Mouse (Mus musculus) layer of hippocampus, adult 18-20 months (tissue): Measurements from ENCODE around the gene Gon4l. TPM values are rescaled to one million over a fixed set of nuclear protein-coding genes. Genes with fewer than 3 reads are reported as not detected.

ENCODE experiments used
- DNase-seq, 2 experiments: peaks; one replicate each; pipeline ENCODE4 v3.0.0; 2022; ENCODE audit warnings: low spot score in 2 of 2
- total RNA-seq, 2 experiments: library from RNA; stranded (reverse); gene quantifications; 2 replicates each; pipeline ENCODE4 v1.2.3; 2021

Gon4l gene
- total RNA-seq, 2 experiments from 2014 or later, result 44.7 to 45.1 TPM

DNA sequence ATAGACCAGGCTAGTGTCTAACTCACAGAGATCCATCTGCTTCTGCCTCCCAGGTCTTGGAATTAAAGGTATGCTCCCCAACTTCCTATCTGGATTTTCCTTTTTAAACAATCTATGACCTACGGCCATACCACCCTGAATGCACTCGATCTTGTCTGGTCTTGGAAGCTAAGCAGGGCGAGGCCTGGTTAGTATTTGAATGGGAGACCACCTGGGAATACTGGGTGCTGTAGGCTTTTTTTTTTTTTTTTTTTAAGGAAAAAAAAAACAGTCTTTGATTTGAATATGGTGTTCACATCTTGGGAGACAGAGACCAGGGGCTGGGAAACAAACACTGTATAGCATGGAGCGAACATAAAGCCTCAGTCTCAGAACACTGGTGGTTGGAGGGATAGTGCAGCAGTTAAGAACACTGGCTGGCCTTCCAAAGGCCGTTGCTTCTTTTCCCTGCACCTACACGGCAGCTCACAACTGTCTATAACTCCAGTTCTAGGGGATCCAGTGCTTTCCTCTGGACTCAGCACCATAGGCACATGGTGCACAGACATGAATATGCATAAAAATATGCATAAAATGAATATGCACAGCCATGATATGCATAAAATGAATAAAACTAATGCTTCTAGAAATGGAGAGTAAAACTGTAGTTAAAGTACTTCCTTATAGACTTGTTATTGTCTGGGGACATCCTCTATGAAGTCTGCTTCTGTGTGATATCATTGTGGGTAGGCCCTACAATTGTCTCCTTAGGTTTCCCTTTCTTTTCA is 71.5 kb downstream of the Gon4l start:
- DNase-seq, result no peak

- no peak for DNase-seq
These were observed 77.6 kb downstream of the Gon4l start for GRCm38 (mm10) chr3:88912585-88912984.

GRCm38 (mm10) chr3:88913511-88914383 is 78.7 kb downstream of the Gon4l start, which contains the start of gene Msto1:
Msto1 (minus strand) TSS chr3:88913999.
- DNase-seq, result peak; percentile 93 to 96

DNA sequence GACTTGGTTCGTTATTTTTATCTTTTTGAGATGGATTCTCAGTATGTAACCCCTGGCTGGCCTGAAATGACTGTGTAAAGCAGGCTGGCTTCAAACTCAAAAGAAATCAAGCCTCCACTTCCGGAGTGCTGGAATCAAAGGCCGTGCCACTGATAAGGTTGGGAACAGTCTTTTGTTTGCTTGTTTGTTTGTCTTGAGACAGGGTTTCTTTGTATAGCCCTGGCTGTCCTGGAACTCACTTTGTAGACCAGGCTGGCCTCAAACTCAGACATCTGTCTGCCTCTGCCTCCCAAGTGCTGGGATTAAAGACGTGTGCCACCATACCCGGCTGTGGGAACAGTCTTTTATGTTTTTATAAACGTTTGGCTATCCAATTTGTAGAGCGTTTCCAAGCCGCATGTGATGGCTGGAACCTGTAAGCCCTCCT is 79.4 kb downstream of the Gon4l start:
- DNase-seq, result no peak

DNA sequence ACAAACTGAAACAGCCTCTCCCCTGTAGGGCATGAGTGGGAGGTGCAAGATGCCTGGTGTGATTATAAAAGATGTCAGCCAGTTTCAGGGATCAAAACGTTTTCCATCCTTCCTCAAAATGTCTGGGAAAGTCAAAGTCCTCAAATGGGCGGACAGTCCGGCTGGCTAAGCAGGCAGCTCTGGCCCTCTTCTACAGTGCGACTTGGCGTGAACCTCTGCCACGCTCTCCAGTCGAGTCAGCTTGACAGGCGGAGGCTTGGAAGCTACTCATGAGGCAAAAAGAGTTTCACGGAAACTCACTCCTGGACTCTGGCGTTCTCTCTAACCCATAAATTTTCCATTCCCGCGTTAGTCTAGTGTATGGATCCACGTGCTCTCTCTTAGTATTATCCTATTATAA is 84.0 kb downstream of the Gon4l start:
- no peak for DNase-seq

DNA sequence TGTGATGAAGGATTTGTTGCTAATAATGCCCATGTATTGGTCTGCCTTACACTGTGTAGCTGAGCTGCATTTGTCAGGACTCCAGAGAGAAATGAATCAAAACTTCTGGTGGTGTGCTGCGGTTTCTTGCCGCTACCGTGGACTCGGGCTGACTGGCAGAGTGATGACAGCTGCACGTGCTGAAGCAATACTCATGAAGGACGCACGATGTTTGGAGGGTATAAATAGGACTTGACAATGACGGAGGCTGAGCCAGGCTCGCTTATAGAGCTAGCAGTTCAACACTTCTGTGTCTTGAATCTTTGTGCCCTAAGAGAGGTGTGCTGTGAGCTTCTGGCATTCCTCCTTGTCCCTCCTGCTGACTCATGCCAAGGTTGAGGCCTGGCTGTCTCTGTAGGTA is 86.4 kb downstream of the Gon4l start:
- no peak for DNase-seq

DNA sequence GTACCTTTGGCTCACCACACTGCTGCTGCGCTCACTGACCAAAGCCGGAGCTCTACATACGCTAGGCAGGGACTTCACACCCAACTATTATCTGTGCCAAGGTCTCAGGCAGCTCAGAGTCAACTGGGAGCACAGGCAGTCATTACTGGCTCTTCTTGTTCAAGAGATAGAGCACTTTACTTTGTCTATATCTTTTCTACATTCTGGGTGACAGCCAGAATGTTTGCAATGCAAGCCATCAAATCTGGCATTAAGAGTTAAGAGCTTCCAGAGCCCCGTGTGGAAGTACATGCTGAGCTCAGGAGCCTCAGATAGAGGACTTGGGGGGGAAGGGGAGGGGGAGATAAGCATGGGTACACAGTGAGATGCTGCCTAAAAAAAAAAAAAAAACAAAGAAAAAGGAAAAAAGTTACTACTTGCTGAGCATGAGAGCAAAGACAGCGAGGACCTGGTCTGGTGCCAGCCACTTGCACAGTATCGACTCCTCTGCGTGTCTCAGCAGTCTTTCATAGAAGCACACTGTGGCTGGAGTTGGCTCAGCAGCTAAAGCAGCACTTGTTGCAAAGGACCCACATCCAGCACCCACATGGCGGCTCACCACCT is 89.1 kb downstream of the Gon4l start:
- DNase-seq, result no peak

DNA sequence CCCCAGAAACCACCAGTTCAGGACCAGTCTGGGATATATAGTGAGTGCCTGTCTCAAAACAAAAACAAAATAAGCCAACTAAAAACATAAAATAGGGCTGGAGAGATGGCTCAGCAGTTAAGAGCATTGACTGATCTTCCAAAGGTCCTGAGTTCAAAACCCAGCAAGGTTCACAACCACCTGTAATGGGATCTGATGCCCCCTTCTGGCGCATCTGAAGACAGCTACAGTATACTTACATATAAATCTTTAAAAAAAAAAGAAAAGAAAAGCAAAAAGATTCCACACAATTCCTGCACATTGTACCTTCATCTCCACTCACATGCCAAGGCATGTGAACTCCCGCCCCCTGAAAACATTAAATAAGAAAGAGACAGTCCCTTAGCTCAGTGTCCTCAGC is 90.6 kb downstream of the Gon4l start:
- DNase-seq, result no peak

DNA sequence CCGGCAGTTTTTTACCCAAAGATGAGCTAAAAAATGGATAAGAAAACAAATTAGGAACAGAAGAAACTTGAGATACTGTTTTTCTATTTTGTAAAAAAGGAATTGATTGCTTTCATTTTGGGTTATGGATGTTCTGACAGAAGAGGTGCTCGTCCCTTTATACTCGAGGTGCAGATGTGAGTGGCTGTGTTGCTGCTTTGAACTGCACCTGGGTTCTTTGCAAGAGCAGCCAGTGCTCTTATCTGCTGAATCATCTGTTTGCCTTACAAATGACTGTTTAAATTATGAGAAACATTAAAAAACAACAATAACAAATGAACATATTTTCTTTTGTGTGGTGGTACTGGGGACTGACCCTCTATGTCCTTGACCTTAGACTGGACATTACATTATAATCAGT is 94.5 kb downstream of the Gon4l start:
- no peak for DNase-seq

DNA sequence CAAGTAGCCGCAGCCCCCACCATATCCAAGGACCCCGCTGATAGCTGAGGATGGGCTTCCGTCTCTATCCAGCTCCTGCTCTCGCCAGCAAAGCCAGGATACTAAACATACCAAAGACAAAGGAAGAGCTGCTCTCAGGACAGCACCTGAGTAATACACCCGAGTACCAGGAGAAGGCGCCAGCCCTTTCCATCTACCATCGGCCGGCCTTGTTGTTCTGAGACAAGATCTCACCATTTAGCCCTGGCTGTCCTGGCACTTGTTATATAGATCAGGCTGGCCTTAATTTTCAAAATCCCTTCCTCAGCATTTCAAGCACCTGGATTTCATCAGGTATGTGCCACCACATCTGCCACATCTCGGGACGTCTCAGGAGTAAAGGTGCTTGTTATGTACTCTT is 104.0 kb downstream of the Gon4l start:
- DNase-seq, result no peak

GRCm38 (mm10) chr3:88939749-88940148 is 104.7 kb downstream of the Gon4l start:
- peak in 1 of 2 experiments; percentile 60 for DNase-seq

DNA sequence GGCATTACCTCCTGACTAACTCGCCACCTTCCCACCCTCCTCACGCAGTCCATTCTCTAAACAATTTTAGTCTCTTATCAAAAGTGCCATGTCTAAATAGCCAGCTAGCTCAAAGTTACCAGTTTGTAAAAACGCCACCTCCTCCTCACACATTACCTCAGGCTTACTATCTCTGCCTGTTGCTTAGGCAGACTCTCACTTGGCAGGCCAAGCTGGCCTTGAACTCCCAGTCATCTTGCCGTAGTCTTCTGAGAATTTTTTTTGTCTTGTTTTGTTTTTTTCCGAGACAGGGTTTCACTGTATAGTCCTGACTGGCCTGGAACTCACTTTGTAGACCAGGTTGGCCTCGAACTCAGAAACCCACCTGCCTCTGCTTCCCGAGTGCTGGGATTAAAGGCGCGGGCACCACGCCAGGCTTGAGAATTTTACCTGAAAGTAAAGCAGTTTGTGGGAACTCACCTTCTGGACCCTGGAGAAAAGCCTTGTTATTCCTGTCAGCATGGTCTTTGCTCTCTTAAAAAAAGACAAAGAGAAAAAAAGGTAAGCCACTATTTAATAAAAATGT is 107.4 kb downstream of the Gon4l start:
- no peak for DNase-seq

DNA sequence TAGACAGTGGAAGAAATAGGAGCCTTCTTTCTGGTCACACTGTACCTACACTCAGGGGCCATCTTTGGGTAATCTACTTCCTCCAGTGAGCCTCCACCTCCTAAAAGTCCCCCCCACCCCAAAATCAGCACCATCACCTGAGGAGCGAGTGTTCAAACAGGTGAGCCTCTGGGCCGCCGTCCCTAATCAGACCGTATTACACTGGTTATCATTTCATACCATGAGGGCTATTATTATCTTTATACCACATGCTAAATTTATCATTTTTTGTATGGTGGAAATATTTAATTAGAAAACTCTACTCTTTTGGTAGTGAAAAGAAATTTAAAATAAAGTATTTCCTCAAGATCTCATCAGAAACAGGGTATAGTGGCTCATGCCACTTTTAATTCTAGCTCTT is 109.1 kb downstream of the Gon4l start:
- no peak for DNase-seq

GRCm38 (mm10) chr3:88949786-88950575 is 115.0 kb downstream of the Gon4l start:
- DNase-seq, result peak; percentile 79 to 83

DNA sequence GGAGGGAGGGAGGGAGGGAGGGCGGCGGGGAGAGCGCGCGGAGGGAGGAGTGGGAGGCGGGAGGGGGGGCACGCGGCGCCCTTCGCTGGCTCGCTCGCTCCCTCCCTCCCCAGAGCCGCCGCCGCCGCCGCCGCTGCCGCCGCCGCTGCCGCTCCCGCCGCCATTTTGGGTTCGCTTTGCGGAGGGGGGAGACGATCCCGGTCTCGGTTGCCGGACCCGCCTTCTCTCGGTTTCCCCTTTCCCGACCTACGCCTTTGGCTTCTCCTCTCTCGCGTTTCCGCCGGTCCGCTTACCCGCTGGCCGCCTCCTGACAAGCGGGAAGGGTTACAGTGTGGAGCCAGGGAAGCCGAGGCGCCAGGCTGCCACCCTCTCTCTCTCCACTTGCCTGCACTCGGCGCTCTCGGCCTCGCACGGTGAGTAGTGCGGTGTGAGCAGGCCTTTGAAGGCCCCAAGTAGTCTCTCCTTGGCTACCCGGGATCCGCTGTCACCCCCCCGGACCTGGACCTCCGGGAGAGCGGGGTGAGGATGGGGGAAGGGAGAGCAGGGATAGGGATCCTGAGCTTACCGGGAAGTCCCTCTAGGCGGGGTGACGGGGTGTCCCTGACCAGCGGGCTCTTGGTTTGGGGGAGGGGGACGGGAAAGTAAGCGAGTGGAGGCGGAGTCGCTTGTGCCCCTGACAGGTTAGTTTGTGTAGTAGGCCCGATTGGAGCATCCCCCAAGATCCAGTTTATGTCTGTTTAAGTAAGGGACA is 115.7 kb downstream of the Gon4l start, which contains the start of the genes Ash1l and Dap3:
Gene Ash1l, plus strand, starts transcription at position 47 of the 751 bp plus-strand sequence.
Gene Dap3, minus strand, starts transcription at position 606 of the 751 bp plus-strand sequence.
- peak; percentile 54 to 70 for DNase-seq

DNA sequence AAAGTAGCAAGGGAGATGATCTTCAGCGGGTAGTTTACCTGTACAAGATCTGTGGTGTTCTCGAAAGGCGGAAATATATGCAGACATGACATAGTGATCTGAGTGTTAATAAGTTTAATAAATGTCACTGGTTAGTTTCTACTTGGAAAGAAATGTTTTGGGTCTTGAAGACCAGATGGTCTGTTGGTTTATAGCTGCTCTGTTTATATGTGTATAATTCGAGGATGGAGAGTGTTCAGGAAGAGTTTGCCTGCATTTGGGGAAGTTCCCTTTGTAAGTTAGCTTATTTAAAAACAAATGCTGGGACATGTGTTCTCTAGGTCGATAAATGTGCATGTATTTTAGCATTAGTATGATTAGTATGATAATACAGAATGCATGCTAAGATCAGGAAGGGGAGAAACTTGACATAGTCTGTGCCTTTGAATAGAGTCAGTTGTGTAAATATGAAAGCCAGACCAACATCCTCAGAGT is 116.3 kb downstream of the Gon4l start:
- no peak for DNase-seq

DNA sequence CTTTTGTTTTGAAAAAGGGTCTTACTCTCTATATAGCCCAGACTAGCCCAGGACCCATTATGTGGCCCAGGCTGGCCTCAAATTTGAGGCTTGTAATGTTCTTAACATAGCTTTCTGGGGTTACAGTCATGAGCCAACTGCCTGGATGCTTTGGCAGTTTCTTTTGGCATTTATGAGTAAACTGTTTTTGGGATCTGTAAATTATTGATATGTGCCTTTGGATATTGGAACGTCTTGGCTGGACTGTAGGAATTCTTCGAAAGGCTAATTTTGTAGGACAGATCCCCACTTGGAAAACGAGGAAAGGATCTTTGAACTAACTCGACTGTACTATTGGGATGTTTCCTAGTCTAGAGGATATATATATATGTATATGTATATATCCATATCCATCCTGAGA is 118.2 kb downstream of the Gon4l start:
- no peak for DNase-seq

- no peak for DNase-seq
These were observed 118.7 kb downstream of the Gon4l start for GRCm38 (mm10) chr3:88953736-88954135.
